Mouse (Mus musculus) cerebellum, adult 8-10 months (tissue): ENCODE measurements at regions not wholly inside any gene's neighbourhood (a gene's known extent, or its start where the extent isn't known, plus 50 kb on each side); places are given as distances from the start of the nearest gene placed in this dataset.

Source experiments
- DNase-seq: peaks from one replicate; pipeline ENCODE4 v3.0.0; 2022

DNA sequence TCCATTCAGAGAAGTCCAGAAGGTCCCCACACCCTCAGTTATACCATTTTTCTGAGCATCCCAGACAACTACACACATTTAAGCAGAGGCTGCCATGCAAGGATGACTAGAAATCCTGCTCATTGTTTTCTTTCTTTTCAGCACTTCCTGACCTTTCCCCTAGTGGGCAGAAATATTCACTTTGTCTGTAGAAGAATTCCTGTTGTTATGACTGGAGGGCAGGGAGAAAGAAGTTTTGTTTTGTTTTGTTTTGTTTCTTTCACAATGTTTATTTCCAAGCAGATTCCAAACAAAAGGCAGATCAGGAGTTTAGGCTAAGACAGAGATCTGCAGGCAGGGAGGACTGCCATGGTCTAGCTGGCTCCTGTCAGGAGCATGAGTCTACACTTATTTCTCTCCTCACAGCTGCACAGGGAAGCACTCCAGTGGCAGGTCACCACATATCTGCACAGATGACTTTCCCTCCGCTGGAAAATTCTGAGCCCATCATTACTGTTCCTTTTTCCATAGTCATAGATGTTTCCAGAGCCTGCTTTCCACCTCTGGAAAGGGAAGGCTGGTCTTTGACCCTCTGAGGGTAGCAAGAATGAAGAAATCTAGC is 182.5 kb upstream of the Dyrk2 start:
- DNase-seq: no peak

DNA sequence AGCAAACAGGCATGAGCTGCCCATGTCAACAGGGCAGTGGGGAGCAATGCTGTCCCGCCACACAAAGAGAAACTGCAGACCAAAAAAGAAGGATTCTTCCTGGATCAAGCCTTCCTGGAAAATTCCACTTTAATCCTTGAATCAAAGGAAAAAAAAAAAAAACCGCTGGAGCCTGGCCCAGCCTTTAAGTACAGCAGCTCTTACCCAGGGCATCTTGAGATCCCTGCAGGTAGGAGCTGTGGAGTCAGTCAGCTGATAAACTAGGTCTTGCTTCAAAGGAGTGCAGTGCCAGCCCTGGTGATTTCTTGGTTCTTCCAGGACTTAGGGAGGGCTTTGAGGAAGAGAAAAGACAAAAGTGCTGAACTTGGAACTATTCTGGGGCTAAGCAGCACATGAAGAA is 181.6 kb upstream of the Dyrk2 start:
- DNase-seq: no peak

DNA sequence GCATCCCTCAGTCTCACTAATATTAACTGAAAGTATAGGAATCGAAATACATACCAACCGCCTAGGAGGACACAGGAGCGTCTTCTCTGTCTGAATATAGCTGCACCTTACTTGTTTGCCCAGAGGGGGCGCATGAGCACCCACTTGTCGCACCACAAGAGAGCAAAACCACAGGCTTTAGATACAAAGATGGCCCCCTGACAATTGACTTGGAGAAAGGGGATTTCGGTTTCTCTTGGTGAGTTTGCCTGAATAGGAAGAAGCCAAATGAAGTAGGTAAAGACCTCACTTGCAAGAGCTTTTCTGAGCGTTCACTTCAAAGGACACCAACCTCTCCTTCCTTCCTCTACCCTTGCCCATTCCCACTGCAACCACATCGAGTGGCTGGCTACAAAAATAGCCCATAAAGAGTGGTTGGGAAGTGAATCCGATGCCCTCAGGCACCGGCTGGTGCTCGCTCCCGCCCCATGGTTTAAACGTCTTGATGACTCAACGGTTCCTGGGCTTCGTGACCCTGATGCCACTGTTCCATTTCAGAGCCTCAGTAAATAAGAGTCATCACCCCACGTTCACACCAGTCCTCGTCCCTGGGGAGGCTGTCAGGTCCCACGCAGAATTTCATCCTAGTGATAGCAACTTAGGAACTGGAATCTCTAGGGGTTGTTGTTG is 180.1 kb upstream of the Dyrk2 start:
- no peak for DNase-seq

DNA sequence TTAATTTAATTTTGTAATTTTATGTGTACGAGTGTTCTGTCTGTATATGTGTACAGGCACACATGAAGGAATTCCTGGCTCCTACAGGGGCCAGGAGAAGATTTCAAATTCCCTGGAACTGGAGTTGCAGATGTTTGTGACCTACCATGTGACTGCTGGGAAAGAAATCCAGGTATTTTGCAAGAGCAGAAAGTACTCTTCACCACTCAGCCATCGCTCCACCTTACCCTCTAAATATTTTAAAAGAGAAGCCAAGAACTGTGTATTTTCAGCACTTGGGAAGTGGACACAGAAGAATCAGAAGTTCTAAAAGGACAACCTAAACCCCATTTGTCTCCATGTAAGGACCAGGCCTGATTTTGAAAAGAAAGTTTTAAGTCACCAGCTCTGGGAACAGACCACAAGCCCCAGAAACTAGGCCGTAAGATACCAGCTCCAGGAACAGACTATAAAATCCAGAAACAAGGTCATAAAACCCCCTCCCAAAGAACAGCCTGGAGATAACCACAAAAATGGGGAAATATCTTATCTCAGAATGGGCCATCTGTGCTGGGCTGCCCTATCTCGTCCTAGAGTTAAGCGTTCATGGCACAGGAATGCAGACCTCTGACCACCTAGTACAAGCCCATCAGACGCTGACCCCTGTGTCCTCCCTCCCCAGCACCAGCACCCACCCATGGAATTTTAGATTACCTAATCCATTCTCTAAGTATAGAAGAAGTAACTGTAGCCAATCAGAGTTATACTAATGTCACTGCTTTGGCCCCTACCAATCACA is 178.8 kb upstream of the Dyrk2 start:
- DNase-seq: no peak

DNA sequence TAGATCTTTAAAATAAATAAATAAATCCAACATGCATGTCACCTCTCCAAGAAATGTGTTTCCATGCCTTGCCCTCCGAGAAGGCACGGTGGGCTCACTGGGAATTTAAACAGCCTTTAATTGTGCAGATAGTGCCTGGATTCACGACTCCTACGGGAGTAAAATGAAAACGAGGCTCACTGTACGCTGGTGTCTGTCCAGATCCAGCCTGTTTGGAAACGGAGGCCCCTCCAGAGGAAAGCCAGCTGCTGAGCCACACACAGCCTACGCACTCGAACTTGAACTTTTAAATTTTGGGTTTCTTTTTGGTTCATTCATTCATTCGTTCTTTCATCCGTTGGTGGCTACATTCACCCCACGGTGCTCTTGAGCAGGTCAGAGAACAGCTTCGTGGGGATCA is 175.1 kb upstream of the Dyrk2 start:
- DNase-seq: no peak

DNA sequence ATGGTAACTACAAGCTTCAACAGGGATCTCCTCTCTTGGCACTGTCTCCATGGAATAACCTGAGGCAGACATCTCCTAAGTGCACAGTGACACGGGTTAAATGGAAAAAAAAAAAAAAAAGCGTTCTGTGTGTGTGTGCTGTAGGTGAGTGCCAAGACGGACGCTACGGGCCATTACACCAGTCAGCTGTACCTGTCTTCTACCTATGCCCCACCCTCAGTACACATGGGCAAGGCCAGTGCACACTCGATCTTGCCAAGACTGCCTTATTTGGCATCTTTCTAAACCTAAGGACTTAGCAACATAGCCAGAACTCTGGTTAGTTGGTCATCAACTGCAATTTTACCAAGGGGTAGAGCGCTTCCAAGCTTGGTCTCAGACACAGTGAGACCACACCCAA is 173.1 kb upstream of the Dyrk2 start:
- DNase-seq: no peak

DNA sequence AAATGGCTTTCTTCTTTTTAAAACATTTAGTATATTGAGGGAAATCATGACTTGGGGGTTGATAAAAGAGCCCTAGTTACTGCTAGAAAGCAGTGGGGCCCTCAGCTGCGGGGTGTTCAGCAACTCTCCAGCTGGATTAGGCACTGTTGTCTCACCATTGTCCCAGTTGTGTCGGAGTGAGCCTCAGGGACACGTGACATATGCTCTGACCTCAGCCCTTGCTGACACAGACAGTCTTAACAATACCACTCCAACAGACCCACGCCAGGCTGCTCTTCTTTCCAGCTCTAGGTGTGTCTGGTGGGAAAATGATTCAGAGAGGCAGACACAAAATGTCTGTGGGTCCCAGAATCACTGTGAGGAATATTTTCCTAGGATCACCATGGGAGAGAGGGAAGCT is 170.2 kb upstream of the Dyrk2 start:
- DNase-seq: no peak

DNA sequence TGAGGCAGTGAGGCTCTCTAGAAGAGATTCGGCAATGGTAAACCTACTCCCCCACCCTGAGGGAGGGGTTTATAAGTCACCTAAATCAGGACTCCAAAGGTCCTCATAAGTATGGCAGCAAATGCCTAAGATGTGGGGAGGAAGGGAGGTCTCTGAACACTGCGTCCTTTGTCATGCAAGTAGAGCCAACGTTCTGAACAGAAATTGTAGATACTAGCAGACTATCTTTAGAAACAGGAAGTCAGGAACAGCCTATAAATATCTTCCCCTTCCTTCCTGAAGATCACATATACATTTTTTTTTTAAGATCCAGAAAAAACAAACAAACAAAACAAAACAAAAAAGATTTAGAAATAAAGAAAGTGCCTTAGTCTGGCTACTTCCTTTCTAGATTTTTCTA is 169.7 kb upstream of the Dyrk2 start:
- DNase-seq: no peak

DNA sequence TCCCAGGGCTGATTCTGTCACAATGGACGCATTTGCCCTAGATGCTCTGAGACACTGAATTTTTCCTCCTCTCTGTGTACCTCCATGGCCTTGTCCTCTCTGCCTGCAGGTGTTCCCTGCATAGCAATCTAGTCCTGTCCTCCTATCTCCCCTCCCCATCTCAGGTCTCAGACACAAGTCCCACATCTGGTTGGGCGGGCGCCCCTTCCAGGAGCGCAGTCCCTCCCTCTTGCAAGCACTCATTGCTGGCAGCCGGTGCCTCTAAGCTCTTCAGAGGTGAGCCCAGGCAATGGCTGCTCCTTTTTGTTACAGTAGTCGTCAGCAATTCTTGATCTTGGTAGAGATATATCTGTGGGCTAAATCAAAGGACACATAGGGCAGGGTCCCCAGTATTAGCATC is 169.0 kb upstream of the Dyrk2 start:
- DNase-seq: no peak

DNA sequence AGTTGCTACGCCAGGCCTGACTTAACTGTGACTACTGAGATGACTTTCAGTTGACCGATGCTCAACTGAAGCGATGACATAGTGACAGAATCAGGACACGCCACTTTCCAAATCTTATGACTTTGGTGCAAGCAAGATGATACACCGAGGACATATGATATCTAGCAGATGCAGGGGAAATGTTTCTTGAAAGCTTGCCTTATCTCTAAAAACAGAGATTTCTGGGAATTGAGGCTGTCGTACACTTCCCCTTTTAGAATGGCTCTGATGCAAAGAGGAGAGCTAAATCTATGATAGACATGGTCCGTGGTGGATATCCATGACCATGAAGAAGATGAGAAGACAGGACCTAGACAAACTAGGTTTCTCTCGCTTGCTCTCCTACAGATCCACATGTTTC is 167.8 kb upstream of the Dyrk2 start:
- DNase-seq: no peak

DNA sequence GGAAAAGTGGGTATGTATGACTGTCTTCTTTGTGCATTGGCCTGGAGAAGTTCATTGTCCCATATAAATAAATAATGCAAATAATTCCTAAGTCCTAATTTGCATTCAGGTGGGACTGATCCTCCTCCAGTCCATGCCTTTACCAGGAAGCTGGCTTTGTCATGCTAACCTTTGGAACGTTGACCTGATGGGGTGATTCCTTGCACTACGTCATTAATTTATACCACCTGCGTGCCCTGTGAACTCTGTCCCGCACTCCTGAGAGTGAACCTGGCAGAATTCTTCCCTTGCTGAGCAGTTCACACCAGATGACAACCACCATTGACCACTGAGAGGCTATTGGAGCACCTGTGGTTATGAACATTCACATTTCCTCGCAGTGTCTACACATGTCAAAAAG is 165.9 kb upstream of the Dyrk2 start:
- DNase-seq: no peak

DNA sequence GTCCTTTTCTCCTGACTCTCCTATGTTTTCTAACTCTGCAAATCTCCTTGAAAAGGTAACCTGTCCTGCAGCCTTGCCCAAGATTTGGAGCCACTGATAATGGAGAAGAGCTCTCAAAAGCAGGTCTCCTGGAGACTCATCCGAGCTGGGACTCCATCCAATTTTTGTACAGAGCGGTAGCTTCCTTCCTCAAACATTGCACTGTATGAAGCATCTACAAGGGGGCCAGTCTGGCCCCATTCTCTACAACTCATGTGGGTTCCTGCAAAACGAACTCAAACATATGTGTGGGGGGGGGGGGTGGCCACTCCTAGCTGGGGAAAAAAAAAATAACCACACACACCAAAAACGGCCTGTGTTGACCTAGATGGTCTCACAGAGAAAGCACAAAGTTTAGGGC is 164.4 kb upstream of the Dyrk2 start:
- DNase-seq: no peak

DNA sequence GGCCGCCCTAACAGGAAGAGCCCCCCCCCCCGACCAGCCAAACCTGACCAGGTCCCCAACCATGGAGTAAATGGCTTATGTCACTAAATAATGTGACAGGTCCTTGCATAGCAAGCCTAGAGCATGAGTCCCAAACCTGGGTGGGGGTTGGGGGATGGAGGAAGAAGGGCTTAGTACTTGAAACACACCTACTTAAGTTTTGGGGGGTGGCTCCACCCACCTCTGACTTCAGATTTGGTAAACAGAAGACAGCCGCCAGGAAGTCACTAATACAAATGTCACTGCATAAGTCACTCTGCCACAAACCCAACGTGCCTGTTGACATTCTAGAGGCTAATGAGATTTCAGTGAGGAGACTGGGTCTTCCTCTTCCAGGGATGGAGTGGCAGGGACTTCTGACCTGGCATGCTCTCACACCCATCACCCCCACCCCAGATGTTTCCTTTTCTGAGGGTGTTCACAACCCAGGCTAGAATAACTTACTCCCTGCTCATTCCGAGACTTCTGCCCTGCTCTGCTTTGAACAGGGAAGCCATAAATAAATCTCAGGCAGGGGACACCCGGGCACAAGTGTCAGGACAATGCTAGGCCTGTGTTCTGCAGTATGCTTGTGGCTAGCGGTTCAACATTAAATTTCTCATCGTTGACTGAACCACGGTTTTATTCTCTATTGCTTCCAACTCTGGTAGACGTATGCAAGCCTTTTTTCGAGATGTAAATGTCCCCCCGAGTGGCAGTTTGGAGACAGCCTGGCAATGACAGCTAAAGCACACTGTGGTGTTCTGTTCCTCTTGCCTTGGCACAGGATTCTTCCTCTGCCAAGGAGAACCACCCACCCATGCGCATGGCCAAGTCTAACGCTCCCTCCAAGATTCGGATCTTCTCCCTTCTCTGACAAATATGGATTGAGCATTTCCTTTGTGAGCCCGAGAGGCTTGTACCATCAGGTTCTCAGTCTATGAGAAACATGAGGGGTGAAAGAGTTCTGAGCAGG is 161.6 kb upstream of the Dyrk2 start:
- no peak for DNase-seq

DNA sequence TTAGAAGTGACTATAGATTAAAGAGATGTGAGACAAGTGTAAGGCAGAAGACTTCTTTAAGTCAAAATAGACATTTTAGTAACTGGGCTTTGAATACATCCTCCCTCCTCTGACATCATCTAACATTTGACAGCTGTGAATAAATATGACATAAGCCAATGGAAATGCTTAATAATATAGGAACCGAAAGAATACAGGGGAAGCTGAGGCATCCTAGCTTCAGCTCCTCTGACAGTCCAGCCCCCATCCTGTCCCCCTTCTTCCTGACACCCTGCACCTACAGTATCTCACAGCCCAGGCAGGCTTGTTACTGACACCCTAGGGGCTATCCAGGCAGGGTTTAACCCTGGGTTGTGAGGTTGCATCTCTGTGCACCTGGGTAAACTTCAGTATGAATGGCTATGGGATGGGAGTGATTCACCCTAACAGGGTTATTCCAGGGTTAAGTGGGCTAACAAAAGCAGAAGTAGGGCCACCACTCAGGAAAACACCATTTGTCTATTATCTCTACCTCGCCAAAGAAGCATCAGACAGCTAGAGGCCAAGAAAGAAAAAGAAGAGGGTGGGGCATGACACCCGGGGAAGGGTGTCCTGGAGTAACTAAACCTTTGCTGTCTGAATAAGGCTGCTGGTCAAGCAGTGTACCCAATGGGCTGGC is 158.6 kb upstream of the Dyrk2 start:
- DNase-seq: no peak

DNA sequence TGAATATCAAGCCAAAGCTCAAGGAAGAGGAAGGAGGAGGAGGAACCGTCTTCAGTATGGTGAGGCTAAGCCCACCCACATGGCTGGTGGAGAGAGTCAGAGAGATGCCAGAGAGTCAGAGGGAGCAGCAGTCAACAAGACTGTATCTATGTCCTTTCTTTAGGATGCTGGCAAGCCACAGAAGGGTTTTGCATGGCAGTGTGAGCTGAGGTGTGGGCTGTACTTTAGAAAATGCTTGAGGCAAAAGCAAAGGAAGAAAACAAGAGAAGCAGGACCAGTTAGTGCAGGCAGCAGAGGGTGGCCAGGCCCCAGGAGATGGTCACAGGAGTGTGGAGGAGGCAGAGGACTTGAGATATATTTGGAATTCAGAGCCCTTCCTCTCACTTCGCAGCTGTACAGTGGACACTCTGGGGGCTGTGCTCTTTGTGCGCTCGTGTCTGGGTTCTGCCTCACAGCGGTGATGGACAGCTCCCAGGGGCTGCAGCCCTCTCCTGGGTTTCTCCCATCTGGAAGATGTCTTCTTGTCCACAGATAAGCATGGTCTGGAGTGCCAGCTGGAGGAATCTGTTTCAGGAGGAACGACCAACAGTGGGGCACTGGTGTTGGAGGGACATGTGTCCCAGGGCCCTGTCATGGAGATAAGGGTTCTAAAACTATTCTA is 157.4 kb upstream of the Dyrk2 start:
- DNase-seq: no peak

DNA sequence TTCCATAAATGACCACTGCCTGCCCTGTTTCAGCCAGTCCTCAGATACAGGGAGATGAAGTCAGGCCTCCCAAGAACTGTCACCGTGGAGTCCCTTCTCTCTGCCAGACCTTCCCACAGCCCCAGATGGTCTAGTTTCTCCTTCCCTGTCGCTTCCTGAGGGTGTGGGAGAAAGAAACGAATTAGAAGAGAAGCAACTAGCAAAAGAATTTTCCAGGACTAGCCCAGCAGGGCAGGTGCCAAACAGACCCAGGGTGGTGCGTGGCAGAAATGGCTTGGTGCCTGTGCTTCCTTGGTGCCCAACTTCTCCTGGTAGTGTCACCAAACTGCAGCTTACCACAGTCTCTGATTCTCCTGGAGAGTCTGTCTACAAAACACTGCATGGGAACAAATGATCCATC is 156.3 kb upstream of the Dyrk2 start:
- no peak for DNase-seq

DNA sequence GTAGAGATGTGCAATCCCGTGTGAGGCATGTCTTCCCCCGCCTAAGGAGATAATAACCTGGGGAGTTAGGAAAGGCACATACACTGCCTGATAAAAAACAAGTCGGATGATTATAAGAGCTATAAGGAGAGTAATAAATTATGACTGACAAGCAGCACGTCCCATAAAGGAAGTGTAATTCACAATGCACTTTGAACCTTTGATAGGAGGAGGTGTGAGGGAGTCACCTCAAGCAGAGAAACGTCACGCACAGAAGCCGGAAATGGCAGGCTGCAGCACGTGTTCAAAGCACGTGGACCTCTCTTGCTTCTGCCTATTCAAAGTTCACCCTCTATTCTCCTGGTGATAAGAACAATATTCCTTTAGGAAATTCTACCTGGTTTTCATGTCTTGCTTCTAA is 154.4 kb upstream of the Dyrk2 start:
- DNase-seq: no peak

DNA sequence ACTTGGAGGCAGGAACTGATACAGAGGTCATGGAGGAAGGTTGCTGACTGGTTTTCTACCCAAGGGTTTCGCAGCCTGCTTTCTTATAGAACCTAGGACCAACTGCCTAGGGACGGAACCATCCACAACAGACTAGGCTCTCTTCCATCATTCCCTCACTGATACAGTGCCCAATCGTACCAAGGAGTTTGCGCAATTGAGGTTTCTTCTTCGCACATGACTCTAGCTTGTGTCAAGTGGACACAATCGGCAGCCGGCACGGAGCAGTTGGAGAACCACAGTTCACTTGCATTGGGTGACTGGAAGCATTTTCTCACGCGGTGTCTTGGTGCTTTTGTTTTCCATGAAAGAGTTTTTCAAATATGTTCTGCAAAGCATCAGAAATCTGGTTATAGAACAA is 149.1 kb upstream of the Dyrk2 start:
- no peak for DNase-seq

DNA sequence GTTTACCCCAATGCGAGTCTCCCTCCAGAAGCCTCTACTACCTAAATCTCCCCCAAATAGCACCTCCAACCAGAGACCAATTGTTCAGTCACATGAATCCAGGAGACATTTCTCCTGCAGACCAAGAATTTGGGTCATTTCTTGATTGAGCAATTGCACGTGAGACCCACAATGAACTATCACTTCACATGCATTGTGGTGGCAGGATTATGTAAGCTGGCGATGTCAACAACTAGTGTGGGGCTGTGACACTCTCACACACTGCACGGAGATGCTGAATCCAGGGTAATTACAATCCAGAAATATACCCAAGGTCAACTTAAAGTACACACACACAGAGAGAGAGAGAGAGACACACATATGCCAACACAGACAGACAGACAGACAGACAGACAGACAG is 148.5 kb upstream of the Dyrk2 start:
- DNase-seq: no peak

DNA sequence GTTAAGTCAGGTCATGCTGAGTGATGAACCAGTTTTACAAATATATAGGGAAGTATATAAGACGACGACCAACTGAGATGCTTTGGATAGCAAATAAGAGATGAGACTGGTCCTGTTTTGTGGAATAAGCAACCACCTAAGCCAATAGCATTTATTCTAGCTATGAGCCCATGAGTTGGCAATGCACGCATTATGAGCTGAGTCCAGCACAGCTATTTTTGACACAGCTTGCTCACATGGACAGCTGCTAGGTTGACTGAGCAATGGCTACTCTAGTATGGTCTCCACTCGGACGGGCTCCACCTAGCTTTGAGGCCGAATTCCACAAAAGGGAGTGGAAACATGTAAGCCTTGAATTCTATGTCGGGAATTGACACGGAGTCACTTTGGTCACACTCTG is 146.1 kb upstream of the Dyrk2 start:
- no peak for DNase-seq

DNA sequence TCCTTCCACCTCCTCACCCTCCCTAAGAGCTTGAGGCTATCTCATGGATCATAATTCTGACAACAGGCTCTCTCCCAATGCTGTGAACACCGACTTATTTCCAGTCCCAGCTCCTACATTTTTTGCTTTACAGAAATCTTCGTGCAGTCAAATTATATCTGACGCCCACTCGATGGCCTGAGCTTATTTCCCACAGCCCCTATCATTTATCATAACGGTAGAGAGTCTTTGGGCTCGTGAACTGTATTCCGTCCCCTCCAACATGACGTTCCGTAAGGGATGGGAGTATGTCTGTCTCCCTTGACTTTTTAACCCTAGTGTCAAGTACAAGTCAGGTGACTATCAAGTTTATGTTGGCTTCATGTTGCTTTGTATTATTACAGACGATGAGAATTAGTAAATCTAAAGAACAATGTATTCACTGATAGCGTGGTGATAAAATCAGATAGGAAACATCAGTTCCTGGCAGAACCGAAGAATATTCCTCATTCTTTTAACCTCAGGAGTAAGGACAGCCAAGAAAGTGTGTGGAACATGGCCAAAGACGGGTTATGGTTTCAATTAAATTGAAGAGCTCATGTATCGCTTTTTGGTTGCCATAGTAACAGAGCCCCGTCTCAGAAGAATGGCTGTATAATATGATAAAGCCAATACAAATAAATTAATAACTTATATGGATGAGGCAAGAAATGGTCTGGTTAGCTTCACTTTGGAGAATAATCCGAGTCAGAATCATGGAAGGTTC is 145.5 kb upstream of the Dyrk2 start:
- DNase-seq: no peak
